Mouse (Mus musculus) activated CD4-positive, CD25-positive, alpha-beta regulatory T cell, adult 4 months (primary cell): ENCODE results near the gene Gm10283. TPM values are rescaled to one million over a fixed set of nuclear protein-coding genes. Genes with fewer than 3 reads are reported as not detected.

Source experiments
- polyA plus RNA-seq, 2 experiments: library from polyadenylated mRNA; unstranded; fragments of 100-300 nt; shearing (Covaris generic); gene quantifications; one replicate each; pipeline ENCODE4 v1.2.1; 2017

The Gm10283 gene
- polyA plus RNA-seq, 2 experiments from 2014 or later: not detected

Other genes with a start within 250 kb of the Gm10283 start
- gene Aadat, start 2.7 kb upstream of the Gm10283 start, polyA plus RNA-seq: not detected
- gene Mfap3l, start 129.6 kb upstream of the Gm10283 start, polyA plus RNA-seq: not detected